Mouse (Mus musculus) heart, postnatal 0 days (tissue): ENCODE results near the gene Ilf2. TPM values are rescaled to one million over a fixed set of nuclear protein-coding genes. Genes with fewer than 3 reads are reported as not detected.

Source experiments
- ATAC-seq: fragments of 200-750 bp; cut with Nextera tagmentation; 2 replicates; pipeline ENCODE4 v1.8.0; 2017; ENCODE audit warnings: low read depth, moderate number of reproducible peaks, moderate library complexity; ENCODE audit not compliant: insufficient read depth
- DNase-seq: peaks from one replicate; pipeline ENCODE4 v3.0.0-alpha.2; 2016; ENCODE audit warnings: low spot score
- H3K27ac ChIP-seq: fragments of 300-500 bp; sonication (generic); 2 replicates; pipeline ENCODE4 v1.5.1; 2014; ENCODE audit warnings: low read depth, mild to moderate bottlenecking
- H3K27me3 ChIP-seq: fragments of 300-500 bp; sonication (generic); 2 replicates; pipeline ENCODE4 v1.6.1; 2014; ENCODE audit warnings: low read length, mixed read lengths; ENCODE audit not compliant: control insufficient read depth, insufficient read depth
- H3K36me3 ChIP-seq: fragments of 300-500 bp; sonication (generic); replicated peaks from 2 replicates; pipeline ENCODE4 v1.6.1; 2014; ENCODE audit warnings: low read length, mixed read lengths; ENCODE audit not compliant: control insufficient read depth, insufficient read depth
- H3K4me1 ChIP-seq: fragments of 300-500 bp; sonication (generic); 2 replicates; pipeline ENCODE4 v1.6.1; 2014; ENCODE audit warnings: antibody characterized with exemption; ENCODE audit not compliant: control insufficient read depth, insufficient read depth
- H3K4me2 ChIP-seq: fragments of 300-500 bp; sonication (generic); 2 replicates; pipeline ENCODE4 v1.6.1; 2014; ENCODE audit warnings: low read depth, mild to moderate bottlenecking, low read length, moderate library complexity
- H3K4me3 ChIP-seq: fragments of 300-500 bp; sonication (generic); 2 replicates; pipeline ENCODE4 v1.5.1; 2014; ENCODE audit warnings: low read depth, low read length
- H3K9ac ChIP-seq: fragments of 300-500 bp; sonication (generic); replicated peaks from 2 replicates; pipeline ENCODE4 v1.6.1; 2014; ENCODE audit warnings: low read depth, low read length, mixed read lengths
- H3K9me3 ChIP-seq: fragments of 300-500 bp; sonication (generic); replicated peaks from 2 replicates; pipeline ENCODE4 v1.6.1; 2016; ENCODE audit warnings: low read length; ENCODE audit not compliant: control insufficient read depth
- CTCF ChIP-seq: IDR thresholded peaks from 2 replicates; pipeline ENCODE4 v1.5.1; 2016; ENCODE audit warnings: antibody characterized with exemption, control low read depth, low read depth
- EP300 ChIP-seq: IDR thresholded peaks from 2 replicates; pipeline ENCODE4 v1.6.1; 2016; ENCODE audit warnings: antibody characterized with exemption, low read depth
- WGBS: fragments of 180-500 bp; shearing (Covaris S2); extraction: QIAGEN DNeasy Blood & Tissue Kit; methylation state at CpG from one replicate; pipeline ENCODE4 v1.1.7; 2014; 5-methylcytosine and 5-hydroxymethylcytosine counted together
- polyA plus RNA-seq: library from polyadenylated mRNA; unstranded; fragments of >200 nt; fragmentation: Nextera tagmentation; extraction: Ambion mirVana; gene quantifications from 2 replicates; pipeline ENCODE4 v1.2.1, GENCODE M21; 2015
- total RNA-seq: library from RNA; depleted of rRNA; stranded (reverse); fragments of >200 nt; gene quantifications from 2 replicates; pipeline ENCODE4 v1.2.3, GENCODE M21; 2014; ENCODE audit warnings: low replicate concordance

Ilf2 gene
- total and polyA plus RNA-seq, 2 experiments from 2014 or later, result 53.5 to 60.2 TPM

- ATAC-seq (no peak), DNase-seq (no peak)
- Histone ChIP-seq H3K9ac (no peak overlapping the region), H3K9me3 (no peaks in the 10 kb centered on the region), H3K4me3 (no peak overlapping the region), H3K4me2 (no peak overlapping the region), H3K4me1 (no peaks in the 10 kb centered on the region), H3K27me3 (peaks cover 17% of the 10 kb centered on the region), H3K36me3 (peaks cover 3% of the 10 kb centered on the region; the same call in 1 of the 2 replicates), H3K27ac (no peak overlapping the region)
- TF ChIP-seq CTCF, result no peak
- TF ChIP-seq EP300, result no peak
- 78% methylated on average over 3 of the region's 3 CpGs for WGBS
Observed at GRCm38 (mm10) chr3:90461935-90462334, 14.0 kb upstream of the Ilf2 start.

GRCm38 (mm10) chr3:90462579-90462978 is 13.3 kb upstream of the Ilf2 start:
- TF ChIP-seq EP300 (no peak), CTCF (peak; percentile 8; the same call in 1 of the 2 replicates)
- H3K9me3 ChIP-seq, result no peaks in the 10 kb centered on the region
- H3K27me3 ChIP-seq, result peaks cover 17% of the 10 kb centered on the region
- H3K27ac ChIP-seq, result no peak overlapping the region
- H3K36me3 ChIP-seq, result no peaks in the 10 kb centered on the region
- H3K4me2 ChIP-seq, result peak overlapping the region; percentile 82
- WGBS, result 18% methylated on average over 7 of the region's 7 CpGs
- H3K4me3 ChIP-seq, result peak overlapping the region; percentile 2; the same call in 1 of the 2 replicates
- DNase-seq (no peak), ATAC-seq (no peak)
- no peaks in the 10 kb centered on the region for H3K4me1 ChIP-seq
- peak overlapping the region; percentile 13; the same call in 1 of the 2 replicates for H3K9ac ChIP-seq

- no peak for TF ChIP-seq CTCF
- Histone ChIP-seq H3K9me3 (no peaks in the 10 kb centered on the region), H3K4me3 (peak overlapping the region; percentile 62), H3K27ac (peak overlapping the region; percentile 66; the same call in 1 of the 2 replicates), H3K4me2 (peak overlapping the region; percentile 82), H3K36me3 (no peaks in the 10 kb centered on the region), H3K9ac (peak overlapping the region; percentile 47), H3K27me3 (peaks cover 17% of the 10 kb centered on the region), H3K4me1 (no peaks in the 10 kb centered on the region)
- no peak for DNase-seq
- 12% methylated on average over 37 of the region's 37 CpGs for WGBS
- peak; percentile 10; the same call in 1 of the 2 replicates for ATAC-seq
Observed at GRCm38 (mm10) chr3:90464552-90465080, 11.3 kb upstream of the Ilf2 start.

- H3K9me3 ChIP-seq, result no peaks in the 10 kb centered on the region
- WGBS, result 1% methylated on average over 70 of the region's 75 CpGs
Observed at GRCm38 (mm10) chr3:90465081-90465685, 10.7 kb upstream of the Ilf2 start.

GRCm38 (mm10) chr3:90465686-90466310 is 10.1 kb upstream of the Ilf2 start, which contains the start of gene Npr1:
Npr1 (minus strand) TSS chr3:90465866.
- no peaks in the 10 kb centered on the region for H3K4me1 ChIP-seq
- H3K27ac ChIP-seq, result peak within 1 kb of the TSS; percentile 66
- peak; percentile 57 for ATAC-seq
- peak; percentile 36 for DNase-seq
- TF ChIP-seq EP300 (no peak), CTCF (no peak)
- H3K9me3 ChIP-seq, result no peaks in the 10 kb centered on the region
- WGBS, result under 1% methylated on average over 41 of the region's 49 CpGs
- H3K27me3 ChIP-seq, result peaks cover 17% of the 10 kb centered on the region
- peak within 1 kb of the TSS; percentile 62 for H3K4me3 ChIP-seq
- no peaks in the 10 kb centered on the region for H3K36me3 ChIP-seq
- peak within 1 kb of the TSS; percentile 82 for H3K4me2 ChIP-seq
- H3K9ac ChIP-seq, result peak within 1 kb of the TSS; percentile 47

More at GRCm38 (mm10) chr3:90465081-90465685, 10.7 kb upstream of the Ilf2 start:
- H3K9ac ChIP-seq, result peak overlapping the region; percentile 47
- TF ChIP-seq CTCF (no peak), EP300 (no peak)
- DNase-seq, result no peak
- ATAC-seq, result peak; percentile 23
- peaks cover 17% of the 10 kb centered on the region for H3K27me3 ChIP-seq
- peak overlapping the region; percentile 62 for H3K4me3 ChIP-seq
- peak overlapping the region; percentile 66 for H3K27ac ChIP-seq
- no peaks in the 10 kb centered on the region for H3K4me1 ChIP-seq
- H3K4me2 ChIP-seq, result peak overlapping the region; percentile 82
- H3K36me3 ChIP-seq, result no peaks in the 10 kb centered on the region
